Mouse (Mus musculus): Measurements from ENCODE around the gene Mybpc1.
"Not testable (repeated sequence)": the region's sequence is repeated elsewhere in the genome, so short reads cannot be mapped to it uniquely, and the experiment has no call there.

Mybpc1 gene

DNA sequence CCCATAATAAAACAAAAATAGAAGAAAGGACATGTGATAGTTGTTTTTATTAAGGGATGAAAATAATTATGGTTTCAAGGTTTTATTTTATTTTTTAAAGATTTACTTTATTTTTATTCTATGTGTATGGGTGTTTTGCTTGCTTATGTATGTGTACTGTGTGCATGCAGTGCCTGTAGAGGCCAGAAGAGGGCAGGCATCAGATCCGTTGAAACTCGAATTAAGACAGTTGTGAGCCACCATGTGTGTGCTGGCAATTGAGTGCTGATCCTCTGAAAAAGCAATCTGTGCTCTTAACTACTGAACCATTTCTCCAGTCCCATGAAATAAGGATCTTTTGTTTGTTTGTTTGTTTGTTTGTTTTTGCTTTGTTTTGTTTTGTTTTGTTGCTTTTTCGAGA is 54.7 kb downstream of the Mybpc1 start:
- DNase-seq (ENCODE audit: low spot score in 2 of 2) = no peak

DNA sequence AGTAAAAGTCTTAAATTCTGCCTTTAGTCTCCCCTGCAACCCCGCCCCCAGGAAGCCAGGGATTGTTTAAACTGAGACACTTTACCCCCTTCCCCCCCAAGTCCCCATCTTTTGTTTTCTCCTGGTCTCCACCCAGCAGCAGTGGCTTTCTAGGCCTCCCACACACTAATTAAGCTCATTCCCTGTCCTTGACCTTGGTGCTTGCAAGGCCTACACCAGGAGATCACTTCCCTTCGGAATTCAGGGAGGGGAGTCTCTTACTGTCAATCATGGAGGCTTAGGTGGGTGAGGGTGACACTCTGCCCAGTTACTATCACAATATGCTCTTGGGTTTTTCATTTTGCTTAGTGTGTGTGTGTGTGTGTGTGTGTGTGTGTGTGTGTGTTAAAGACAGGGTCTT is 57.3 kb downstream of the Mybpc1 start:
- DNase-seq (ENCODE audit: low spot score in 2 of 2) = no peak

DNA sequence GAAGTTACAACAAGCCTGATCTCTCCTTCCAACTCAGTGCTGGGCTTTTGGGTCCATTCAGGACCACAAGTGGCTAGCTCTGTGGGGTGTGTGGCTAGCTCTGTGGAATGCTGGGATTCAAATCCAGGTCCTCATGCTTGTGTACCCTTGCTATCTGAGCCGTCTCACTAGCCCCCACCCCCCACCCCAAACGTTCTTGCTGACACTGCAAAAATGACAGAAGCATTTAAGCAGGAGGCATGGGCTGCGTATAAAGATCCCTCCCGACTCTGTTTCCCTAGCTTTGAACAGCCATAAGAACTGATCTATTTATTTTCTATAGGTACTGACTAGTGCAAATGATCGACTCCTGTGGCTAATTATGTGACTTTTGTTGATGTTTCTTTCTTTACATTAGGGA is 74.3 kb downstream of the Mybpc1 start:
- no peak for DNase-seq (ENCODE audit: low spot score in 2 of 2)

DNA sequence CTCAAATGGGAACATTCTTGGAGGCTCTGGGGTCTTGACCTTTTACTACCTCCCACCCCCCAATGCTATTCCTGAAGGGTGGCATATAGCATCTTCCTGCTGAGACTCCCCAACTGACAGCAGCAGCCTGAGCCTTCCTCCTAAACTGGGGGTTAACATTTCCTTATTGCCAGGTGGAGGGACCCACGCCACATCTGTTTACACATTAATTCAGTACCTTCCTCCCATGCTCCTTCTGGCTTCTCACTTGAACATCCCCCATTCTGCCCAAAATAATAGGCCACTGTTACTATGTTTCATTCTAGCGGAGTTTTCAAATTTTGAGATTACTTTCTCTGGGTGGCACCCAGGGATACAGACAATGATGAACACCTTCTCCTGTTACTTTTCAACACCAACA is 80.9 kb downstream of the Mybpc1 start:
- no peak for DNase-seq (ENCODE audit: low spot score in 2 of 2)

DNA sequence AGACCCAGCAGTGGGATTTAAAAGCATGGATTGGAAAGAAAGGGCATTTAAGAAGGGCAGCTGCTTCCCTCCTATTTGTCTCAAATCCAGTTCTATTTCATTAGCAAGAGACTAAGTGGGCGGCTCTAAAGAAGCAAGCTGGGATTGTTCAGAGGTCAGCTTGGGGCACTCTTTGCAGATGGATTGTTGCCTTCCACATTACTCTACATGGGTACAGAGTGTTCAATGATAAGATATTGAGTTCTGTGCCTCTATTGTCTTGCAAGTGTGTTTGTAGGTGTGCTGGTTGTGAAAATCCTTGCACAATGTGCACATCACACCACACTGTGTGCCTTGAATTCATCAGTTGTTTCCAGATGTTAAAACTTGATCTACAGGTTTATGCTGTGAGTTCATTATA is 81.7 kb downstream of the Mybpc1 start:
- DNase-seq (ENCODE audit: low spot score in 2 of 2) = no peak

DNA sequence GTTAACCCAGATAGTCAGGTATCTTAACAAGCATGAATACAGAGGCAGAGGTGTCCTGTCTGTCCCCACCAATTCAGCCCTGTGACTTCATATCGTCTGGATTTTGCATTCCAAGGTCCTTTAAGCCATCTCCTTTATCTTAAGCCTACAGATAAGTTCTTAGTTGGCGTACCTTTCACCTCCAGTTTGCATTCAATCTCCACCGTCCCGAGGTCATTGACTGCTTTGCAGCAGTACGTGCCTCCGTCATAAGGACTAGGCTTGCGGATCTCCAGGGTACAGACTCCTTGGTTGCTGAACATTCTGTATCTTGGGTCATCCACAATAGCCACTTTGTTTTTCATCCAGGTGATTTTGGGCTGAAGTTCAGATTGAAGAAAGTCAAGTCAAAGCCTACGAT is 82.2 kb downstream of the Mybpc1 start:
- DNase-seq (ENCODE audit: low spot score in 2 of 2) = no peak

DNA sequence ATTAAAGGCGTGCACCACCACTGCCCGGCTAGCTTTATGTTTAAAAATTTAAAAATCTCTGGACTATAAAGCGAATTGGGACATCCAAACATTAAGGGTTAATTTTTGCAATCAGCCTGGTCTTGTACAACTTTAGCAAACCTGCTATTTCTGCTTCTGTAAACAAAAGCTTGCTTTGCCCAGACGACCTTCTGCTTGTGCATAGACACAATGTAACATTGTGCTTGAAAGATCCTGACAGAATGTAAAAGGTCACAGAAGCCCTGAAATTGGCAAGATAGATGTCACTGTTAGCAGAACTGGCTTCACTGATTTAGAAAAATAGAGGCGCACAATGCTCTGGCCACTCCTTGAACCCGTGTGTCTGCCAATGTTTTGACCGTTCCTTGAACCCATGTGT is 89.9 kb downstream of the Mybpc1 start:
- DNase-seq (ENCODE audit: low spot score in 2 of 2) = not testable (repeated sequence)

DNA sequence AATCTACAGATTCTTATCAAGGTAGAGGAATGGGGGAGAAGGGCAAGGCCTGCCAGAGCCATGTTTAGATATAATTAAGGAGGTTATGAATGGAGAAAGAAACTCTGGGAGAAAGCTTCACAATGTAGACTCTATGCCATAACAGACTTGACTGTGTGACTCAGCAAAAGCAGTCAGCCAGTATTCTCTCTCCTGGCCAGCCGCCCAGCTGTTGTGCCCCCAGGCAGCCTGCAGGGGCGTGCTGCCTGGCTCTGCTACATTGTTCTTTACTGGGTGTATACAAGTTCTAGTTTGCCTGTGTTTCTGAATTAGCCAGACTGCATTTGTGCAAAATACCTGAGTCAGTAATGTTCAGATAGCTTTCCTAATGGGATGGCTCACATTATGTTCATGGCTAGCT is 90.5 kb downstream of the Mybpc1 start:
- no peak for DNase-seq (ENCODE audit: low spot score in 2 of 2)

DNA sequence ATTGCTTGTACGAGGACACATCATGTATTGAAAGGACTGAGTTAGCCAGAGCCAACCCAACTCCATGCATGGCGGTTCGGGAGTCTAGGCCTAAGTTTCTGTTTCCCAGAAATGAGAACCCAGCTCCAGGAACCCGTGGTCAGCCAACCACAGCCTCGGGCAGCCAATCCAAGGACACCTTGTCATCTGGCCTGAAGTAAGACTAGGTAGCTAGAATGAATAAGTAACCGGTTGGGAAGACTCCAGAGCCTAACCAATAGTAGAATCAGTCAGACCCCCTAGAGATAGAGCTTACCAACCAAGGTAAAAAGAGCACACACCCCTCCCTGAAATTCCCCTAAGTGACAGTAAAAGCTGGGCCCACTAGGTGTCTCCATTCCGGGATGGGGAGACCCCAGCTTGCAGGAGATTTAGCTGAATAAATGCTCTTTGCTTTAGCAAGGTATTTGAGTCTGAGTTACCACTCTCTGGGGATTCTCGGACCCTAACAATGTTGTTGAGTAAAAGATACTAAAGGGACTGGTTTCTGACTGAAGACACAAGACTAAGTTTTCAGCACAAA is 91.3 kb downstream of the Mybpc1 start:
- no peak for DNase-seq (ENCODE audit: low spot score in 2 of 2)

DNA sequence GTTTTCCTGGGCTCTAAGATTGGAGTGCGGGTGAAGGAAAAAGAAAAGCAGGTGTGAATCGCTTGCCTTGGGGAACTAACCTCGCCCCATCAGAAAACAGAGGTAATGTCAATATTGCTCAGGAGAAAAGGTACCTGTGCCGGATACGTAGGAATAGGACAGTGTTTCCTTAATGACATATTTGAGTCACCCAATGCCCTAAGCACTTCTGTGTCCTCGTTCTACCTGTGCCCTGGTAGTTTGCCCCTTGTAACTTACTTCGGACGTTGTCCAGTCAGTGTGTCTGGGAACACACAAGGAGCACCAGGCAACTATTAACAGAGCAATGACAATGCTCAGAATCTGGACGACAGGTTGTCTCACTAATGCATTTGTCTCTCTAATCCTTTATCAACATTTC is 93.6 kb downstream of the Mybpc1 start:
- DNase-seq (ENCODE audit: low spot score in 2 of 2) = no peak

DNA sequence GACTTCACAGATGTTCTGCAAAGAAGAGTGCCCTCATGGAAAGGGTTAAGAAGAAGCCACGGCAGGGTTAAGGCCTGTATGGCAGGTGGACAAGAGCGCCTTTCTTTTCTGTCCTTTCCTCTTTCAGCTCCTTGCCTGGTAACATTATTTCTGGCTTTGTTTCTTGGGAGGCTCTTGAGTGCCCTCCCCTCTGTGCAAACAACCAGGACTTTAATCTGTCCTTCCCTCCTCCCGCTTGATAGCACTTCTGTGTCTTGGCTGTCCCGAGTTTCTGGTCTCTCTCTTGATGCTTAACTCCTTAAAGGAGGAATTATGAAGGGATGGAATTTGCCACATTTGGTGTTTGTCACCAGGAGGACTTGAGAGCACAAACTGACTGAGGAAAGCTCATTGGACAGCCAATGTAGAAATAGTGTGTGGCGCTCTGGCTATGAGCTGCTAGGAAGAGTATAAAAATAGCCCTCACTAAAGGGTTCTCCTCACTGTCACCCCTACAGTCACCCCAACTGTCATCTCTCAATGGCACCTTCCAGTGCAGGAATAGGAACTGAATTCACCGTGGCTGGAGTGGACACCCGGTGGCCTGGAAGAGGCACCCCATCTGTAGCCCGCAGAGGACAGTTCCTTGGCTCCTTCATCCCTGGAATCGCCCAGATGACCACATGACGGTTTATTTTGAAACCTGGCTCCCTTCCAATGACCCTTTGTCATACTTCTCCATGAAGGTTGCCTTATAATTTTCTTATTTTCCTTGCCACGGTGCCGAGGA is 94.3 kb downstream of the Mybpc1 start:
- no peak for DNase-seq (ENCODE audit: low spot score in 2 of 2)

DNA sequence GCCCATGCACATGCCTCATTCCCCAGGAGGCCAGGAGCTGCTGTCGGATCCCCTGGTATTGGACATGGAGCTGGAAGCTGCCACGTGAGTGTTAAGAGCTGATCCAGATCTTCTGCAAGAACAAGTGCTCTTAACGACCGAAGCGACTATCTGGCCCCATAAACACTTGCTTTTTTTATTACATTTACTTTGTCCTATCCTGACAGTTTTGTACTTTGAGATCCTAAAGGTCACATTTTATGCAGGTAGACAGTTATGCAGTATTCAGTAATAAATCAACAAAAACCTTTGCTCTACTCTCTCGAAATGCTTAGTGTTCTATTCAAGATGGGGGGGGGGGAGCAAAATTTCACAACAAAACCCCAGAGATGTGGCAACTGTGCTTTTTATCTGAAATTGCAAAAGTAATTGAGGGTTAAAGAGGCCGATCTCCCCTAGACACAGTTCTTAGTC is 97.2 kb downstream of the Mybpc1 start:
- no peak for DNase-seq (ENCODE audit: low spot score in 2 of 2)

DNA sequence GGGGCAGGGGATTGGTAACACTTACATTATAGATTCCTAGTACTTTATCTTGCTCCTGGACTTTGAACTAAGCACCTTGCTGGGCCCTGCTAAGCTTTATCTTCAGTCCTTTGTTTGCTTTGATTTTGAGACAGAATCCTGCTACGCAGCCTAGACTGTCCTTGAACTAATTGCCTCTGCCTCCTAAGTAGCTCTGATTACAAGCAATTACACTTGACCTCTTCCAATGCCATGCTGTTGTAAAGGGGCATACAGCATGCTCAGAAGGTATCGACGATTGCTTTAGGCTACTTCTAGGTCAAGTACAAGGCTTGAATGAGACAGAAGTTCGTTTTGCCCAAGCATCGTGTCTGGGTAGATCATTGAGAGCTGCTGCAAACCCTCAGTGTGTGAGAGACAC is 99.7 kb downstream of the Mybpc1 start:
- DNase-seq (ENCODE audit: low spot score in 2 of 2) = no peak

DNA sequence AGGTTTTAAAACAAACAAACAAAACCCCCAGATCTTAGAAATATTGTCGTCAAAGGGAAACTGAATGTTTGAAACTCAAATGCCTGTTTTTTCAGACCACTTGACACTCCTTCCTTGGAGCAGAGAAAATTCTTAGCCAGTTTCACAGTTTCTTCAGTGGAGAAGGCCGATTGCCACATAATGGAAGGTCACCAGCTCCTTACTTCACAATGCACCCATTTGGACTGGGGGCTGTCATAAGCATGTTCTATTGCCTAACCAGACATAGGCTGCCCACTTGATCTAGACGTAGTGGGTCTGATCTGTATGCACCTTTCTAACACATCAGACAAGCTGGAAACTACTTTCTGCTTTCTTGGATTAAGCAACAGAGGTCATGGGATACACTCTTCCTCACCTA is 100.5 kb downstream of the Mybpc1 start:
- no peak for DNase-seq (ENCODE audit: low spot score in 2 of 2)

DNA sequence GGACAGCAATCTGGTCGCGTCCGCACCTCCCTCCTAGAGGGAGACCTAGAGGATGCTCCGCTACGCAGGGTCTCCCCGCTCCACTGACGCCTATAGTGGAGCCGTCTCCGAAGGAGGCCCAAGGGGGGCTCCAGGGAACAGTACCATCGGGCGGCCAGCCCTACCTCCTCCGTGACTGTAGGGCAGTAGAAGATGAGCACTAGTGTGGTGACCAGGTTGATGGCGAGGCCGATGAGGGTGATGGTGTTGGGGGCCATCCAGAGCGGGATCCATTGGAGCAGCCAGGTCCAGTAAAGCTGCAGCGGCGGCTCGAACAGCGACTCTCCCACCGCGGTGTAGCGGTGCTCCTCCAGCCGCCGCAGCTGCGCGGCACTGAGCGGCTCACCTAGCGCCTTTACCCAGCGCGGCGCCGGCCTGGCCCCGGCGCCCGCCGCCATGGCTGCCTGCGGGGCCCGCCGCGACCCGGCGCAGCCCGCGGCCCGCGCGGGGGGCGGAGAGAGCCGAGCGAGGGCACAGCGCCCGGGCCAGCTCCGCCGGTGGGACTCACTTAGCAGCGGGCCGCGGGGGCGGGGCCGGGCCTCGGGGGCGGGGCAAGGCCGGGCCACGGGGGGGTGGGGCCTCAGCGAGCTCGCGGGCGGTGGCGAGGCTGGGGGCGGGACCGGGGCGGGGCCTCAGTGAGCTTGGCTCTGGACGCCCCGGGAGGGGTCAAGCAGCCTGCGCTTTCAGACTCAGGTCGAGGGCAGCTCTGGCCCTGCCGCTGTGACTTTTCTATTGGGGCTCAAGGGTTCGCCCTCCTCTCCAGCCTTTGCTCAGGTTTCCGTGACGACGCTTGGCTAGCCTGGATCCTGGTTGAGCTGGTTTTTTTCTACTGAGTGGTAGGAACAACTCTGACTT is 101.3 kb downstream of the Mybpc1 start, which contains the start of gene Chpt1:
Gene Chpt1, minus strand, starts transcription at position 653 of the 894 bp plus-strand sequence.
- peak; percentile 67 to 87 for DNase-seq (ENCODE audit: low spot score in 2 of 2)

DNA sequence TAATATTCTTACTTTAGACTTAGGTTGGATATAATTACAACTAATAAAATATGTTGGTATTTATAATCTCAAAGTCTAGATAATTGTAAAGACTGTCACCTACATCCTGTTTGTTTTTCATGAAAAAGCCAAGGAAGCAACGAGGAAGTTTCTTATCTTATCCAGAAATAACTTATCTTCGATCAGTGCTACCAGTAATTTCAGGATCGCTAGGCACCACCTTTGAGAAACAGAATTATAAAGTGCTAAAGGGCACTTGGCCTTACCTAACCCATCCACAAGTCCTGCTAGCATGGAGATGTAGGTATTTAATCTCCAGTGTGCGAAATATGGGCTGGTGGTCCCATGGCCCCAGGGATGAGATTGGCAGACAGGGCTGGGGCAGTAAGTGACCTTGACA is 102.0 kb downstream of the Mybpc1 start:
- DNase-seq (ENCODE audit: low spot score in 2 of 2) = no peak

DNA sequence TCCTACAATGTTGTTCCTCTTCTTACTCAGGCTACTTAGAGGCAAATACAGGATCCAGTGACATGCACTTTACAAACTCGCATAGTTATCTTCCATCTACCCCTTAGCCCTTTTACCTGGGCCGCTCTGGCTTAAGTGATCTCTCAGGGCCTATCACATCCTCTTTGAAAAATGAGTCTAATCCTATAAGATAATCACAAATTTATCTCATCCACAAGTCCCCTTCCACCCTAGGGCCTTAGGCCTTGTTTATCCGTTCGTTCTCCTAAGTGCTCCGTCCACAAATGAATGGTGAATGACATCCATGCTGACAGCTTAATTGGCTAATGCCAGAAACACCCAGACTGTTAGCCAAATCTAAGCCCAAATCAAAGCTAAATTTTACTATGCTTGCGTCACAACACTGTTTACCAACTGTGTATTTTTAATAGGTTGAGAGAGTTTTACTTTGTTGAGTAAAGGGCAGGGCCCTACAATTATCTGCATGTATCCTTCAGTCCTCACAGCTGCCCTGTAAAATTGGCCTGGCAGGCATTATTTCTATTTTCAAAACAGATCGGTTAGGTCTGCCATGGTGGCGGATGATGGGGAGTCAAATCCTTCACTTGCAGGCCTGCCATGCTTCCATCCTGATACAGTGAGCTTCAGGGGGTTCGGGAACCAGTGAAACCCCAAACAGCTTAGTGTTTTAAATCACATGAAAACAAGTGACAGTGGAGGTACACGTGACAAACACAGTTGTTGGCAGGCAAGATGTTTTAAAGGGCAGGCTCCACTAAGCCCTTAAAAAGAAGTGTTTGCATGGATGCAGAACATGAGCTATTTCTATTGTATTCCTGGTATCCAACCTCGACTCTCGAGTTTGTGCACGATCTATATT is 102.8 kb downstream of the Mybpc1 start:
- DNase-seq (ENCODE audit: low spot score in 2 of 2) = no peak

DNA sequence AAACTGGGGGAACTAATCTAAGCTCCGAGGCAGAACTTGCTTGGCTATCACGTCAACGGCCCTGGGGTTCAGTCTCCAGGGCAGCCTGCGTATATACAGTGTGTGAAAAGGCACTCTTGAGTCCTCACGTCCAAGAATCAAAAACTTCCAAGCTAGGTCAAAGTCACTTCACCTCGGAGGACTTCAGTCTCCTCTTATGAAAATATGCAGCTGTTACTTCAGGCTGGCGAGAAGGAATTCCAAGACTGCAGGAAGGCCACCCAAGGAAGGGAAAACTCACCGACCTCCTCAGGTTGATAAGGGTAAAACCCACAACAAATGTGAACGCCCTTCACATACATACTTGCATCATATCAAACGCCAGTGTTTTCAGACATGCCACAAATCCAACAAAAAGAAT is 103.6 kb downstream of the Mybpc1 start:
- no peak for DNase-seq (ENCODE audit: low spot score in 2 of 2)

DNA sequence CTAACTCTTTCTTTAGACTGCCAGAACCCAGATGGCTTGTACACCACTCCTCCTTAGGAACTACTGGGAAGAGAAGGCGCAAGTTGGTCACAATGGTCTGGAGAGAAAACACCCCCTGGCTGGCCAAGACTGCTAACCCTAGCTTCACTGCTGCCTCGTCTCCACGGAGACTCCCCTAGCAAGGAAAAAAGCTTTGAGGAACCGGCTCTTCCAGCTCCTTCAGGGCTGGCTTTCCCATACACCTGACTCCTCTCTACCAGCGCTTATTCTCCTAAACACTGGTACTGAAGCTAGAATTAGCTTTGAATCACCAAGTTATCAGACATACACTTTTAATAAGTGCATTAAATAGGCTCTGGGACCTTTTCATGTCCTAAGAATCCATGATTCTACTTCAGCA is 105.0 kb downstream of the Mybpc1 start:
- DNase-seq (ENCODE audit: low spot score in 2 of 2) = no peak

DNA sequence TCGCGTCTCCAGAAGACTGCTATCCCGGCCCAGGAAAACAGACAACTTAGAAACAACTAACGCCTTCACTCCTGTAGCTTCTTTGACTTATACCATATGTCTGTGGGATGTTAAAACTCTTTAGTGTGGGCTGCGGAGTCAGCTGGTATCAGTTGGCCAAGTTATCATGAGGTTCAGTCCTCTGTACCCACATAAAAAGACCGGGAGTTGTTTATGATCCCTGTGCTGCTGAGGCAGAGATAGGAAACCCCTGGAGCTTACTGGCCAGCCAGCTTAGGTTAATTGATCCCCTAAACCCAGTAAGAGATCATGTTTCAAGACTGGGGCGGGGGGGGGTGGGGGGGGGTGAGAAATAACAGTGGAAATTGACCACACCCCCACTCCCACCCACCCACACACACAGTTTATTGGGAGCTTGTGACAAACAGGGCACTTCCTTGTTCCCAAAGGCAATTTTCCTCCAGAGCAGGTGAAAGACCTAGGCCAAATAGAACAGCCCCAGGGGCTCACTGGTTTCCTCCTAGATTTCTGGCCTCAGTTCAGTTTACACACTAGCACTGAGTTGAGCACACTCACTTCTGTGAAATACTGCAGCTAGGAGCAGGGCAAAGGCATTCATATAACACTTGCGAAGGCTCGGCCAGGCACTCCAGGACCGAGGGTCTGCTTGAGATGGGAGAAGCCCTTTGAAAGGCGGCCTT is 107.9 kb downstream of the Mybpc1 start:
- DNase-seq (ENCODE audit: low spot score in 2 of 2) = no peak

DNA sequence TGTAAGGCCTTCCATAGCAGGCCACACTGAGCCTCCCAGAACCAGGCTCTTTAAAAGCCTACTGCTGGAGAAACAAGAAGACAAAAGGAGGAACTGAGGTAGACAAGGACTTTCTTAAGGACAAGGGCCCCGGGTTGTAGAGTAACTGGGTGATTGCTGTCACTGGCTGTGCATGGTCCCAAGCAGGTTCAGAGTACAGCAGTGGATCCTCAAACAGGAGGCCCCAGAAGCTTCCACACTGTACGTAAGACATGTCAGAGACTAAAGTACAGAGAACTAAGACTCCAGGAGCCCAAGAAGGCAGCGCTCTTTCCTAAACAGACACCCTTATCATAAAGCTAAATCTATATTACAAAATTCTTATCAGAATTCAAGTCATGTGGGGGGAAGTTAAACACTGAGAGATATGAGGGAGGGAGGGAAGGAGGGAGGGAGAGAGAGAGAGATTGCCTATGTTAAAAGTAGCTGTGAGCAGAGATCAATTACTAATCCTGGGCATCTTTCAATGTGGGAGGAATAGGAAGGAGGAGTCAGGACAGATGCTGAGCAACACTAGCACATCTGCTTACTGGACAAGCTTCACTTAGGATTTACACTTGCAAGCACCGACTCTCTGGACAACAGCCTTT is 109.9 kb downstream of the Mybpc1 start:
- DNase-seq (ENCODE audit: low spot score in 2 of 2) = no peak

Data from thymus, postnatal 10 days (tissue).